Mouse (Mus musculus): ENCODE data around the gene Larp7. TPM values are rescaled to one million over a fixed set of nuclear protein-coding genes. Genes with fewer than 3 reads are reported as not detected.

Larp7 gene
- polyA plus RNA-seq (2015; fragmentation: Nextera tagmentation; extraction: Ambion mirVana) = 22.3 and 23.1 TPM in 2 replicates

GRCm38 (mm10) chr3:127552973-127553719 is at the start of gene Larp7, which contains the start of gene Zgrf1:
TSS of gene Larp7 (minus strand) at chr3:127553349.
TSS of gene Zgrf1 (plus strand) at chr3:127553489.

DNA sequence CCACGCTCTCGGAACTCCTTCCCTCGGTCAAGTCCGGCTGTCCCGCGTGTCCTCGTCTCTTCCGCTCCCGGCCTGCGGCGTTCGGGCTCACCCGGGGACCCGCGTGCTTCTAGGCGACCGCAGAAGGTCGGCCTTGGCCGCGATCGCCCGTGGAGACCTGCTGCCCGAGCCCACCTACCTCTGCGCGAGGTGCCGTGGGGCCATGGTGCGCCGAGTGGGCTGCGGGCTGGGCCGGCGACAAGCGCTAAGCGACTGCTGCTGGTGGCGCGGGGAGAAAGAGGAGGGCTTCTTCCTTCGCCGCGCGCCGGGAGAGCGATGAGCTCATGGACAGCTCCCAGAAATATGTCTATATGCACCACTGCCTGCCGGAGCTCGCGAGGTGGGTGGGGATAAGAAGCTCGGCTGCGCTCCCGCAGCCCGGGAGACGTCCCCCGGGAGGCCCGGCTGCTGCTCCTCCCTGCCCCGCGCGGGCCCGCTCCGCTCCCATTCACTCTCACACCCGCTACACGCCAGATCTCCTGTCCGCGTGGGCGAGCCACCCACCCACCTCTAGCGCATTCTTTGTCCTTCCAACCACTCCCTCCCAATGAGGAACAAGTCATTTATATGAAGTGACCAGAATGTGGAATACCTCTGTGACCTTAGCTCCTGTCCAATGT is 54.3 kb downstream of the Larp7 start, which contains the start of gene Ank2:
Ank2 (minus strand) TSS at position 609 of the 659 bp plus-strand sequence.

MicroRNAs within 50 kb of the gene (microRNA counts, 519-probe panel; counts per million panel counts)
- microRNA mmu-miR-302a (40.5 counts per million), microRNA mmu-miR-302b (40.5 counts per million), microRNA mmu-miR-302c (40.5 counts per million), microRNA mmu-miR-302d (40.5 counts per million), microRNA mmu-miR-367 (40.5 counts per million)

Small RNA genes lying within 50 kb of the gene (microRNA-seq; reads per million reads assigned to microRNA genes)
- gene Mir302a = 34.2 reads per million, percentile 32 among the genes with 10 or more reads in this experiment
- gene Mir302b = 21.5 reads per million, percentile 27 among the genes with 10 or more reads in this experiment
- gene Mir302c = 6.4 reads per million, percentile 14 among the genes with 10 or more reads in this experiment
- 38.6 reads per million, percentile 33 among the genes with 10 or more reads in this experiment for gene Mir302d
- not detected for gene Mir367

Other genes starting within 250 kb of the Larp7 start
- 197 and 204 TPM in 2 replicates for gene Ank2, start 54.0 kb downstream of the Larp7 start, polyA plus RNA-seq (2015; fragmentation: Nextera tagmentation; extraction: Ambion mirVana)
- gene Zgrf1, start 140 bp upstream of the Larp7 start, polyA plus RNA-seq (2015; fragmentation: Nextera tagmentation; extraction: Ambion mirVana) = 2.5 and 3.0 TPM in 2 replicates
- gene Neurog2, start 79.8 kb upstream of the Larp7 start, polyA plus RNA-seq (2015; fragmentation: Nextera tagmentation; extraction: Ambion mirVana) = 0.67 and 0.73 TPM in 2 replicates
- 0.42 and 0.44 TPM in 2 replicates for gene Alpk1, start 227.2 kb upstream of the Larp7 start, polyA plus RNA-seq (2015; fragmentation: Nextera tagmentation; extraction: Ambion mirVana)
- 4.3 and 4.4 TPM in 2 replicates for gene Tifa, start 236.5 kb upstream of the Larp7 start, polyA plus RNA-seq (2015; fragmentation: Nextera tagmentation; extraction: Ambion mirVana)

Measured in neural tube, postnatal 0 days (tissue).